Mouse (Mus musculus): ENCODE measurements around the gene Matn1.

DNA sequence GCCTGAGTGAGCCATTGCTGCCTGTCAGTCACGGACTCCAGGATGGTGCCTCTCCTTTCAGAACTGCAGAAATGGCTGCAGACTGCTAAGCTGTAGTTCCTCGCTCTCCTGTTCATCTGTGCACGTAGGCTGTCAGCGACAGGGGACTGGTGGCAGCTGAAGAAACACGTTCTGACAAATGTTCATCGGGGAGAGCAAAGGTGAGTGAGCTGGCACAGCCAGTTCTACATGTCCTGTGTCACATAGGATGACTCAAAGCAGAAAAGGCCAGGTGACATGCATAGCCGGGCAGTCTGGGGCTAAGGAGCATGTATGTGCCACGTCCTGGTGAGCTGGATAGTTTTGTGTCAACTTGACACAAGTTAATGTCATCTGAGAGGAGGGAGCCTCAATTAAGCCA lies 50.4 kb downstream of the Matn1 start:
- TF ChIP-seq CTCF (IDR thresholded peaks at IDR 0.05; ENCODE audit: low read depth), result no peak
- no peak for TF ChIP-seq EP300 (optimal IDR thresholded peaks at IDR 0.05)

Measured in stomach, postnatal 0 days (tissue).